Mouse (Mus musculus) hematopoietic stem cell, adult 5-6 weeks (primary cell): ENCODE data around the gene 1700008P02Rik. TPM values are rescaled to one million over a fixed set of nuclear protein-coding genes. Genes with fewer than 3 reads are reported as not detected.
"Not testable (repeated sequence)": the region's sequence is repeated elsewhere in the genome, so short reads cannot be mapped to it uniquely, and the experiment has no call there.

ENCODE experiments used
- ATAC-seq, 2 experiments: fragments of 125-278 bp in 1 of 2; replicated peaks in 1 of 2; 2 replicates each; pipeline ENCODE4 v1.8.0; 2016 to 2017; ENCODE audit warnings: inconsistent platforms in 2 of 2, mild to moderate bottlenecking in 2 of 2, moderate number of reproducible peaks in 2 of 2, low read depth in 1 of 2, moderate TSS enrichment in 1 of 2; ENCODE audit not compliant: low FRiP score in 2 of 2, poor library complexity in 2 of 2, severe bottlenecking in 2 of 2, insufficient read depth in 1 of 2, low TSS enrichment in 1 of 2
- total RNA-seq: library from RNA; stranded (forward); fragments of 172-1452, 232-1000 nt; gene quantifications from 2 replicates; pipeline ENCODE4 v1.2.3, GENCODE M21; 2017

Gene 1700008P02Rik
- not detected in 2 replicates for total RNA-seq

- no peak for ATAC-seq
These were observed at the start of gene 1700008P02Rik for GRCm38 (mm10) chr3:6620343-6620742. Gene 1700008P02Rik, minus strand, starts transcription at chr3:6620443.

GRCm38 (mm10) chr3:6649411-6649810, 29.2 kb upstream of the 1700008P02Rik start:
- no peak for ATAC-seq

- ATAC-seq, result not testable (repeated sequence)
These were observed 17.9 kb upstream of the 1700008P02Rik start for GRCm38 (mm10) chr3:6638151-6638550.

DNA sequence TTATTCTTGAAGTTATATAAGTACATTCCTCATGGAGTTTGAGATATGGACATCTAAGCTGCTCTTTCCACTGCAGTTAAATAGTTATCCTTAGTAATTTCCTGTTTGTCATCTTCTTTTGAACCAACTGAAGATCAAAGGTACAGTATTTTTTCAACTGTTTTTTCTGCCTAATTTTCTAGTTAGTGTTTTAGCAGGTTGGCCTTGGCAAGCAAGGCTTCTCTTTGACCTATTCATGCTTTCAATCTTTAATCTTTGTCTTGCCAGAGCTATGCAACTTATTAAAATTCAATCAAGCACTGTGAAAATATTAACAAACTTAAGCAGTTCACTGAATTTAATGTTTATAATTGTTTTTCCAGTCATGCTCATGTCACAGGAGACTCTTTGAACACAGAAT, 14.0 kb upstream of the 1700008P02Rik start:
- no peak for ATAC-seq

GRCm38 (mm10) chr3:6617881-6618280, 2.4 kb downstream of the 1700008P02Rik start:
- no peak for ATAC-seq
